Mouse (Mus musculus) C2C12 (cell line): Measurements from ENCODE around the gene Dph2. TPM values are rescaled to one million over a fixed set of nuclear protein-coding genes. Genes with fewer than 3 reads are reported as not detected.

Experiments
- H3K27me3 ChIP-seq: one replicate; pipeline ENCODE4 v1.6.1; 2011; ENCODE audit not compliant: control insufficient read depth, insufficient read depth, insufficient read length
- H3K36me3 ChIP-seq: one replicate; pipeline ENCODE4 v1.6.1; 2011; ENCODE audit not compliant: control insufficient read depth, insufficient read depth
- H3K4me3 ChIP-seq: one replicate; pipeline ENCODE4 v1.5.1; 2011; ENCODE audit warnings: mild to moderate bottlenecking, control low read depth; ENCODE audit not compliant: poor library complexity, insufficient read depth, severe bottlenecking
- H3K79me2 ChIP-seq: one replicate; pipeline ENCODE4 v1.6.1; 2011; ENCODE audit not compliant: control insufficient read depth, insufficient read depth
- H3K79me3 ChIP-seq: one replicate; pipeline ENCODE4 v1.6.1; 2011; ENCODE audit warnings: low read depth, control low read depth
- H3ac ChIP-seq: one replicate; pipeline ENCODE3; 2011; ENCODE audit warnings: low read depth; ENCODE audit not compliant: control insufficient read depth, insufficient read length
- CEBPB ChIP-seq: IDR thresholded peaks from one replicate; pipeline ENCODE4 v1.6.1; 2011; ENCODE audit warnings: low read depth, mild to moderate bottlenecking, control low read depth, moderate library complexity
- CTCF ChIP-seq: IDR thresholded peaks from one replicate; pipeline ENCODE4 v1.5.1; 2011; ENCODE audit not compliant: control insufficient read depth, insufficient read depth, insufficient read length
- FOSL1 ChIP-seq: IDR thresholded peaks from one replicate; pipeline ENCODE4 v1.8.0; 2011; ENCODE audit warnings: mild to moderate bottlenecking, low read length; ENCODE audit not compliant: poor library complexity, insufficient read depth, severe bottlenecking
- MAX ChIP-seq: IDR thresholded peaks from one replicate; pipeline ENCODE4 v1.6.1; 2011; ENCODE audit warnings: mild to moderate bottlenecking, control low read depth
- MYOD1 ChIP-seq: IDR thresholded peaks from one replicate; pipeline ENCODE4 v1.6.1; 2011; ENCODE audit warnings: low read depth; ENCODE audit not compliant: control insufficient read depth, insufficient read length
- MYOG ChIP-seq: IDR thresholded peaks from one replicate; pipeline ENCODE4 v1.6.1; 2011; ENCODE audit not compliant: control insufficient read depth, insufficient read length; ENCODE audit errors: extremely low read depth
- USF1 ChIP-seq: IDR thresholded peaks from one replicate; pipeline ENCODE4 v1.6.1; 2011; ENCODE audit warnings: low read depth, mild to moderate bottlenecking, control low read depth, moderate library complexity
- polyA plus RNA-seq: library from polyadenylated mRNA; unstranded; fragments of >200 nt; fragmentation: generic; extraction: Trizol; gene quantifications from one replicate; pipeline ENCODE4 v1.2.1, GENCODE M21; 2012; ENCODE audit warnings: missing spikeins

Gene Dph2
- polyA plus RNA-seq, 1 experiment, result 16.4 TPM

GRCm38 (mm10) chr4:117887133-117887532 lies 4.7 kb downstream of the Dph2 start, which contains the start of gene Atp6v0b:
Gene Atp6v0b, minus strand, starts transcription at chr4:117887333.
- Histone ChIP-seq H3K27me3 (no peaks in the 10 kb centered on the region), H3ac (peak within 1 kb of the TSS; percentile 76), H3K79me3 (peaks cover 15% of the 10 kb centered on the region), H3K79me2 (peaks cover 56% of the 10 kb centered on the region), H3K4me3 (peak within 1 kb of the TSS; percentile 64), H3K36me3 (peaks cover 7% of the 10 kb centered on the region)
- TF ChIP-seq CTCF (no peak), USF1 (peak; percentile 99), MAX (peak; percentile 81), CEBPB (no peak), MYOD1 (no peak), FOSL1 (no peak), MYOG (no peak)

- TF ChIP-seq USF1 (no peak), FOSL1 (no peak), MYOG (no peak), MYOD1 (no peak), MAX (no peak), CTCF (no peak), CEBPB (no peak)
- H3K36me3 ChIP-seq, result peaks cover 7% of the 10 kb centered on the region
- H3ac ChIP-seq, result peak overlapping the region; percentile 76
- H3K27me3 ChIP-seq, result no peaks in the 10 kb centered on the region
- H3K4me3 ChIP-seq, result peak overlapping the region; percentile 64
- peaks cover 58% of the 10 kb centered on the region for H3K79me2 ChIP-seq
- H3K79me3 ChIP-seq, result peaks cover 17% of the 10 kb centered on the region
Measured at GRCm38 (mm10) chr4:117886644-117887043, 5.2 kb downstream of the Dph2 start.

DNA sequence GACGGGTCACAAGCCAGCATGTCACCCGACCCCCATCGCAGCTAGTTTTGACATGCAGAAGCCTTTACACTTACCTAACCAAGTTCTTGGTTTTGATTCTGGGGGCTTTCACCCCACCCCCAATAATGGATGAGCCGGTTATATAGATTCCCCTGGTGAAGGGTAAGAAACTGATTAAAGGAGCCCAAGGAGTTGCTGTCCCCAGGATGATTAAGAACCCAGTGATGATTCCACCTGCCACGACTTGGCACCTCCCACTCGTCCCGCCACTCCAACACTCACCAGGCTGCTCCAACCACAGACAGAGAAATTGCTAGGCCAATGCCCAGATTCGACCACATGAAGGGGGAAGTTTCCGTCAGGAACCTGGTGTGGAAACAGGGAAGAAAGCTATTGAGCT lies 5.8 kb downstream of the Dph2 start:
- H3K4me3 ChIP-seq, result peak overlapping the region; percentile 64
- no peak for TF ChIP-seq FOSL1
- no peak for TF ChIP-seq MYOD1
- no peak for TF ChIP-seq MAX
- no peak for TF ChIP-seq CTCF
- TF ChIP-seq MYOG, result no peak
- TF ChIP-seq CEBPB, result no peak
- TF ChIP-seq USF1, result no peak
- peaks cover 16% of the 10 kb centered on the region for H3K79me3 ChIP-seq
- H3K27me3 ChIP-seq, result no peaks in the 10 kb centered on the region
- peaks cover 56% of the 10 kb centered on the region for H3K79me2 ChIP-seq
- peaks cover 7% of the 10 kb centered on the region for H3K36me3 ChIP-seq
- no peak overlapping the region for H3ac ChIP-seq

- no peaks in the 10 kb centered on the region for H3K27me3 ChIP-seq
- H3K79me2 ChIP-seq, result peaks cover 48% of the 10 kb centered on the region
- peaks cover 13% of the 10 kb centered on the region for H3K79me3 ChIP-seq
- no peak overlapping the region for H3K4me3 ChIP-seq
- no peak for TF ChIP-seq USF1
- no peak for TF ChIP-seq CEBPB
- no peak for TF ChIP-seq MAX
- TF ChIP-seq FOSL1, result no peak
- no peak overlapping the region for H3ac ChIP-seq
- peaks cover 7% of the 10 kb centered on the region for H3K36me3 ChIP-seq
Measured at GRCm38 (mm10) chr4:117885093-117885492, 6.7 kb downstream of the Dph2 start.

DNA sequence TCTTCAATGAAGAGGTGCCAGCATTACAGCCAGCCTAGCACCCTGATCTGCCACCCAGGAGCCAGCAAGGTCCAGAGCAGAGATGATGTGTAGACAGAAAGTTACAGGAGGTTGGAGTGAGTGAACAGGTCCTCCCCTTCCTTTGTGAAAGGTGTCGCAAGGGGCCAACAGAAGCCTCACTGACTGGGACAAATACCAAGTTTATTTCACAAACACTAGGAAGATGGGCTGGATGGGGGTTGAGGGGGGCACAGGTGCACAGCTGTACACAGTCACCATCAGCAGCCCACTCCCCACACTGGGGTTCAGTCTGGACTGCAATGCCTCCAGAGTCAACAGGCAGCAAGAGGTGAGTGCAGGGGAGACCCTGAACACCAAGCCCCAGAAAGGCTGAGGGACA lies 7.7 kb downstream of the Dph2 start:
- Histone ChIP-seq H3K27me3 (no peaks in the 10 kb centered on the region), H3K79me3 (peaks cover 13% of the 10 kb centered on the region), H3K79me2 (peaks cover 48% of the 10 kb centered on the region), H3K36me3 (peaks cover 9% of the 10 kb centered on the region), H3ac (no peak overlapping the region), H3K4me3 (peak overlapping the region; percentile 55)
- no peak for TF ChIP-seq MYOD1

GRCm38 (mm10) chr4:117882701-117883691 lies 8.8 kb downstream of the Dph2 start, which contains the start of gene B4galt2:
Gene B4galt2, minus strand, starts transcription at chr4:117883487.
- Histone ChIP-seq H3K36me3 (peaks cover 14% of the 10 kb centered on the region), H3ac (peak within 1 kb of the TSS; percentile 95), H3K79me3 (peaks cover 13% of the 10 kb centered on the region), H3K4me3 (peak within 1 kb of the TSS; percentile 55), H3K79me2 (peaks cover 48% of the 10 kb centered on the region), H3K27me3 (no peaks in the 10 kb centered on the region)
- TF ChIP-seq CEBPB (no peak), FOSL1 (no peak), CTCF (peak; percentile 60), MAX (peak; percentile 36), USF1 (peak; percentile 43), MYOD1 (no peak), MYOG (no peak)
